Mouse (Mus musculus): ENCODE results near the gene Npnt. TPM values are rescaled to one million over a fixed set of nuclear protein-coding genes. Genes with fewer than 3 reads are reported as not detected.
A peak's percentile ranks its signal among the peaks of the same experiment; 100 is the strongest.

The Npnt gene
- polyA plus RNA-seq, 1 experiment from 2014 or later, result 33.0 TPM

DNA sequence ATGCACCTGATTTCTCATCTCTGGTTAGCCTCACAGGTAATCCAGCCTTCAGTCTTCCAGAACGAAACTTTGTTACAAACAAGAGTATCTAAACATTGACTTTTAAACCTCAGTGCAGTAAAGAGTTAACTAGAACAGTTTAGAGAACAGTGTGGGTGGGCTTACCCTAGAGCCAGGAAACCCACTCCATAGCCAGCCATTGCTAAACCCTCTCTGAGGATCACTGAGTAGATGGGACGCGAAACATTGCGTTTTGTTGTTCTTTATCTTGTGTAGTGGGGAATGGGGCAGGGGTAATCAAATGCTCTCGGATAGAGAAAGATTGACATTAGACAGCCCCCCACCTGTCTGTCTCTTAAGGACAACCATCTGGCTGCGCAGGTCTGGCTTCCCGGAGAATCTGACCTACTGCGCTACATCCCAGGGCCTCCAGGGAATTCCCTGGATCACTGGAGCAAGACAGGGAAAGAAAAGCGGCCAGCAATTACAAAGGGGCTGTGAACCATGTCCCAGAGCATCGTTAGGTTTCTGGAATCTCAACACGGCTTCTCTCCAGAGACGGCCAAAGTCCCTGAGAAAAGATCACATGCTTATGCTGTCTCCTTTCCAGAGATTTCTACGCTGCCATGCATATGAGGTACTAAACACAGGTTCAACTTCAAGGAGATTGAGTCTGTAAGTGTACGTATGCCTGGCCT is 73.9 kb downstream of the Npnt start:
- Histone ChIP-seq H3K36me3 (ENCODE audit: control insufficient read depth, insufficient read depth, low read length) (no peaks in the 10 kb centered on the region), H3K9ac (ENCODE audit: low read depth, low read length) (no peak overlapping the region), H3K4me3 (ENCODE audit: low read depth, low read length) (no peak overlapping the region), H3K27ac (ENCODE audit: low read length) (no peak overlapping the region), H3K9me3 (replicated peaks; ENCODE audit: control insufficient read depth, low read length, poor library complexity, severe bottlenecking) (no peaks in the 10 kb centered on the region), H3K4me2 (ENCODE audit: low read length) (no peak overlapping the region), H3K27me3 (ENCODE audit: control insufficient read depth, insufficient read depth, low read depth, low read length) (no peaks in the 10 kb centered on the region), H3K4me1 (ENCODE audit: control insufficient read depth, insufficient read depth, low read length) (0 out of 2 replicates have a peak, but pooled peaks cover 2% of the 10 kb centered on the region)
- no peak for ATAC-seq
- 43% methylated on average over 14 of the region's 14 CpGs for WGBS

DNA sequence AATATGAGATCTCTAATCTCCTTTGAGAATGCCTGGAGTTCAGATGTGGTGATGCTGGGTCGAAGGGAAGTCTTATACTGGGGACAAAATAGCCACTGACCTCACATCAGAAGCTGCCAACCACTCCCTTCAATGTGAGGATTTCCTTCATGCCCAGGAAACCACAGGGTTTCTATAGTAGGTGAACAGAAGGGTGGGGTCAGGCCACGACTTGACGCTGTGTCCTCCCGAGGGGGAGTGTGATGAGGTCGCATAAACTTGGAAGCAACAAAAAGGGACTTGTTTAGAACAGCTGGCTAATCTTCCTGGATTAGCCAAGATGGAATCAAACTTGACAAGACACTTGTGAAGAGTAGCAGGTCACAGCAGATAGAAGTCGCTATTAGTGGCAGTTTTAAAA is 76.8 kb downstream of the Npnt start:
- Histone ChIP-seq H3K36me3 (ENCODE audit: control insufficient read depth, insufficient read depth, low read length) (no peaks in the 10 kb centered on the region), H3K9me3 (replicated peaks; ENCODE audit: control insufficient read depth, low read length, poor library complexity, severe bottlenecking) (no peaks in the 10 kb centered on the region), H3K4me2 (ENCODE audit: low read length) (no peak overlapping the region), H3K27ac (ENCODE audit: low read length) (no peak overlapping the region), H3K9ac (ENCODE audit: low read depth, low read length) (no peak overlapping the region), H3K27me3 (ENCODE audit: control insufficient read depth, insufficient read depth, low read depth, low read length) (no peaks in the 10 kb centered on the region), H3K4me3 (ENCODE audit: low read depth, low read length) (no peak overlapping the region), H3K4me1 (ENCODE audit: control insufficient read depth, insufficient read depth, low read length) (no peaks in the 10 kb centered on the region)
- ATAC-seq, result no peak
- 38% methylated on average over 6 of the region's 6 CpGs for WGBS

DNA sequence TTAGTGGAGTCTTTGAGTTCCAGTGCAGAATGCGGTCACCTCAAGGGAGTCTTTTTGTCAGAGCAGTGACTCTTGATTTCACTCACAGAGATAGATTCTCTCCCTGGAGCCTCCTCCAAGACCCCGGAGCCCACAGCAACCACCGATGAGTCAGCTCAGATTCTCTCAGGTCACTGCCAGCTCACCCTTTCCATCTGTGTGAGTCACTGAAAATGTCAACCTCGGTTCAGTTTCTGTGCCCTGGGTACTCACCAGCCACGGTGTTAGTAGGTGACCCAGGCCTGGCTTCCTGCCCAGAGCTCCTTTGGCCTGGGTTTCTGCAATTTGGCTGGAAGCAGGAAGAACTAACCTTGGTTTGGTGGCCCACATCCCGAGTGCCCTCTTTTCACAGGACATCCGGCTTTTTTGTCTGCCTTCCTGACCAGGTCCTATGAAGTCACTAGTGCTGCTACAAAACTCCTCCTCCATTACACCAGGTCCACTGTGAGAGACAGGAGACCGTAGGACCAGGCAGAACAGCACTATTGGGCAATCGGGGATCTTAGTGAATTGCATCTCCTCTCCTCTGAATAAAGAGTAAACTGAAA is 78.7 kb downstream of the Npnt start:
- H3K9me3 ChIP-seq (replicated peaks; ENCODE audit: control insufficient read depth, low read length, poor library complexity, severe bottlenecking), result no peaks in the 10 kb centered on the region
- H3K27me3 ChIP-seq (ENCODE audit: control insufficient read depth, insufficient read depth, low read depth, low read length), result no peaks in the 10 kb centered on the region
- no peak overlapping the region for H3K4me2 ChIP-seq (ENCODE audit: low read length)
- H3K36me3 ChIP-seq (ENCODE audit: control insufficient read depth, insufficient read depth, low read length), result no peaks in the 10 kb centered on the region
- no peak for ATAC-seq
- H3K4me1 ChIP-seq (ENCODE audit: control insufficient read depth, insufficient read depth, low read length), result no peaks in the 10 kb centered on the region
- no peak overlapping the region for H3K4me3 ChIP-seq (ENCODE audit: low read depth, low read length)
- H3K9ac ChIP-seq (ENCODE audit: low read depth, low read length), result no peak overlapping the region
- H3K27ac ChIP-seq (ENCODE audit: low read length), result no peak overlapping the region
- WGBS, result 88% methylated on average over 9 of the region's 9 CpGs

DNA sequence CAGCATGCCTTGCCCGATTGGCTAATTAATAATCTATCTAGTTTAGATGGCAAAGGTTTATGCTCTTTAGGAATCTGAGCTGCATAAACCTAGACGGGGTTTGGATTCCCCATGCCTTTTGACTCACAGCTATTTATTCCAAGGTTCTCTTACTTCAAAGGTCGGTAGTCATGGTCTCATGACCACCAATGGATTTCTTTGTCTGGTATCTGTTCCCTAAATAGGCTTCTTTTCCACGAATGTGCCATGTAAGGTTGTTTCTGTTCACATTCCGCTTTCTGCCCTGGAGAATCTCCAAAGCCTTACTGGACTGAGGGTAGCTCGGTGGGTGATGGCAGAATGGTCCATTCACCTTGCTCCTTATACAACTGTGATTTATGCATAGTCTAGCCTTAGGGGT is 80.0 kb downstream of the Npnt start:
- WGBS, result 58% methylated on average over 6 of the region's 6 CpGs
- H3K9me3 ChIP-seq (replicated peaks; ENCODE audit: control insufficient read depth, low read length, poor library complexity, severe bottlenecking), result no peaks in the 10 kb centered on the region
- H3K27me3 ChIP-seq (ENCODE audit: control insufficient read depth, insufficient read depth, low read depth, low read length), result no peaks in the 10 kb centered on the region
- ATAC-seq, result no peak
- H3K9ac ChIP-seq (ENCODE audit: low read depth, low read length), result no peak overlapping the region
- no peak overlapping the region for H3K4me2 ChIP-seq (ENCODE audit: low read length)
- H3K4me3 ChIP-seq (ENCODE audit: low read depth, low read length), result no peak overlapping the region
- H3K27ac ChIP-seq (ENCODE audit: low read length), result no peak overlapping the region
- no peaks in the 10 kb centered on the region for H3K4me1 ChIP-seq (ENCODE audit: control insufficient read depth, insufficient read depth, low read length)
- H3K36me3 ChIP-seq (ENCODE audit: control insufficient read depth, insufficient read depth, low read length), result no peaks in the 10 kb centered on the region

DNA sequence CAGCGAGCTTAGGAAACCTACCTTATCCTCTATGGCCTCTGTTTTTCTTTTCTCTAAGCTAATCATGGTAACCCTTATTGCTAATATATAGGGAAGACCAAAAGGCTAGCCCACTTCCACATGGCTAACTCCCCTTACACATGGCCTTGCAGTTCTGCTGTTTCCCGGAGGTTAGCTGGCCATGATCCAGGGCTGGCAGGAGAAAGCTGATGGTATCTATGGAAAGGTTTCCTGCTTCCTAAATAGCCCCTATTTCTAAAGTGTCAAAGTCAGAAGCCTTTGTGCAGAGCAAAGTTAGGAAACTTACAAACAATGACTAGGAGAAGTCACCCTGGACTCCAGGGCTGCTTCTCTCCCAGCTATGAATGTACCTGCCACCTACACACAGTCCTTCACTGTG is 81.3 kb downstream of the Npnt start:
- no peak for ATAC-seq
- Histone ChIP-seq H3K27ac (ENCODE audit: low read length) (no peak overlapping the region), H3K9me3 (replicated peaks; ENCODE audit: control insufficient read depth, low read length, poor library complexity, severe bottlenecking) (no peaks in the 10 kb centered on the region), H3K4me2 (ENCODE audit: low read length) (no peak overlapping the region), H3K27me3 (ENCODE audit: control insufficient read depth, insufficient read depth, low read depth, low read length) (no peaks in the 10 kb centered on the region), H3K36me3 (ENCODE audit: control insufficient read depth, insufficient read depth, low read length) (no peaks in the 10 kb centered on the region), H3K4me3 (ENCODE audit: low read depth, low read length) (no peak overlapping the region), H3K4me1 (ENCODE audit: control insufficient read depth, insufficient read depth, low read length) (peaks cover 3% of the 10 kb centered on the region; the same call in 1 of the 2 replicates), H3K9ac (ENCODE audit: low read depth, low read length) (no peak overlapping the region)
- 79% methylated on average over 2 of the region's 2 CpGs for WGBS

DNA sequence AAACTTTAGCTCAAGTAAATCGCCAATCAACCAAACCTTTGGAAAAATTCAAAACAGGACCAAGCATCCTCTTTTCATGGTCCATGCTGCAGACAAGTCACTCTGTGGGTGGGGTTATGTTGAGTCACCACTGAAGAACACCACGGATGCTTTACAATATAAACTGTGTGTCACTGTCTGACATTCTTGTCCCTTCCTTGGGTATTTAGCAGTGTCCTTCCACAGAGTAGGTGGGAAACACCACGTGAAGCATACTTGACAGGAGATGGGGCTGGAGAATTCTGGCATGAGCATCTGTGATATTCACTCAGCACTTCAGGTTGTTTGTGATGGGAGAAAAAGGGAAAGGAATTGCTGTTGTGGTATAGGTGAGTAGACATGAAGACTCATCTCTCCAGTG is 83.1 kb downstream of the Npnt start:
- Histone ChIP-seq H3K27me3 (ENCODE audit: control insufficient read depth, insufficient read depth, low read depth, low read length) (no peaks in the 10 kb centered on the region), H3K9ac (ENCODE audit: low read depth, low read length) (no peak overlapping the region), H3K4me1 (ENCODE audit: control insufficient read depth, insufficient read depth, low read length) (peaks cover 3% of the 10 kb centered on the region; the same call in 1 of the 2 replicates), H3K4me3 (ENCODE audit: low read depth, low read length) (no peak overlapping the region), H3K36me3 (ENCODE audit: control insufficient read depth, insufficient read depth, low read length) (no peaks in the 10 kb centered on the region), H3K4me2 (ENCODE audit: low read length) (no peak overlapping the region), H3K9me3 (replicated peaks; ENCODE audit: control insufficient read depth, low read length, poor library complexity, severe bottlenecking) (no peaks in the 10 kb centered on the region), H3K27ac (ENCODE audit: low read length) (no peak overlapping the region)
- ATAC-seq, result no peak
- 91% methylated on average over 3 of the region's 3 CpGs for WGBS

DNA sequence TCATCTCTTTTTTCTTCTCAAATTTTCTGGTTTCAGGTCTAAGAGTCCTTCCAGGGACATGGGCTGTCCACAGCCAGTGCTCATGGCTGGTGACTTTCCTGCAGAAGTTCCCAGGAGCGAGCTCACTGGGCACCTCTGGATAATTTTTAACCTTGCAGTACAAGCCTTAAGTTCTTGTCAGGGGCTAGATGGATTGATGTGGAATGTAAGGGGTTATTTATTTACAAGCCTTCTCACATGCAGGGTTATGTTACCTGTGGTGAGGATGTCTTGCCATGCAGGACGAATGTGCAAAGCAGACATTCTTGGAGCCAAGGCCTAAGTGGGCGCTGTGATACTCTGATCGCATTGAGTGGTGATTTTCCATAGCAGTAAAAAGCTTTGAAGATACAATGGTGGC is 84.5 kb downstream of the Npnt start:
- Histone ChIP-seq H3K4me2 (ENCODE audit: low read length) (no peak overlapping the region), H3K36me3 (ENCODE audit: control insufficient read depth, insufficient read depth, low read length) (no peaks in the 10 kb centered on the region), H3K27ac (ENCODE audit: low read length) (no peak overlapping the region), H3K9ac (ENCODE audit: low read depth, low read length) (no peak overlapping the region), H3K4me1 (ENCODE audit: control insufficient read depth, insufficient read depth, low read length) (peaks cover 3% of the 10 kb centered on the region; the same call in 1 of the 2 replicates), H3K4me3 (ENCODE audit: low read depth, low read length) (no peak overlapping the region), H3K9me3 (replicated peaks; ENCODE audit: control insufficient read depth, low read length, poor library complexity, severe bottlenecking) (no peaks in the 10 kb centered on the region), H3K27me3 (ENCODE audit: control insufficient read depth, insufficient read depth, low read depth, low read length) (no peaks in the 10 kb centered on the region)
- 96% methylated on average over 4 of the region's 4 CpGs for WGBS
- no peak for ATAC-seq

DNA sequence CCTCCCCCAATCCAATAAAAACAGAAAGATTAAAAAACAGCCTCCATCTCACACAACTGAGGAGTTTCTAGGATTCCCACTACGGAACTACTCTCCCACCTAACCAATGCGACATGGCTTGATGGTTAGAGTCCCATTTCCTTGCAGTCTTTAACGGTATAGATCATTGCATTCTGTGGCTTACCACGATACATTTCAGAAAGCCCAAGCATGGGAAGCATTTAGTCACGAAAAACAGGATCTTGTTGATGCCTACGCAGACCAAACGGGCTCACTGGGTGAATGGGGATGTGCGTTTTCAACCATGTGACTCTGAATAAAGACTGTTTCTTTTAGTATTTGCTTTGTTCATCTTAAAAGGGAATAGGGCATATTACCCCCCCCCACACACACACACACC is 85.1 kb downstream of the Npnt start:
- no peak overlapping the region for H3K27ac ChIP-seq (ENCODE audit: low read length)
- no peak overlapping the region for H3K4me3 ChIP-seq (ENCODE audit: low read depth, low read length)
- peaks cover 3% of the 10 kb centered on the region; the same call in 1 of the 2 replicates for H3K4me1 ChIP-seq (ENCODE audit: control insufficient read depth, insufficient read depth, low read length)
- no peak for ATAC-seq
- H3K27me3 ChIP-seq (ENCODE audit: control insufficient read depth, insufficient read depth, low read depth, low read length), result no peaks in the 10 kb centered on the region
- no peak overlapping the region for H3K9ac ChIP-seq (ENCODE audit: low read depth, low read length)
- no peaks in the 10 kb centered on the region for H3K36me3 ChIP-seq (ENCODE audit: control insufficient read depth, insufficient read depth, low read length)
- no peaks in the 10 kb centered on the region for H3K9me3 ChIP-seq (replicated peaks; ENCODE audit: control insufficient read depth, low read length, poor library complexity, severe bottlenecking)
- 87% methylated on average over 8 of the region's 8 CpGs for WGBS
- no peak overlapping the region for H3K4me2 ChIP-seq (ENCODE audit: low read length)

DNA sequence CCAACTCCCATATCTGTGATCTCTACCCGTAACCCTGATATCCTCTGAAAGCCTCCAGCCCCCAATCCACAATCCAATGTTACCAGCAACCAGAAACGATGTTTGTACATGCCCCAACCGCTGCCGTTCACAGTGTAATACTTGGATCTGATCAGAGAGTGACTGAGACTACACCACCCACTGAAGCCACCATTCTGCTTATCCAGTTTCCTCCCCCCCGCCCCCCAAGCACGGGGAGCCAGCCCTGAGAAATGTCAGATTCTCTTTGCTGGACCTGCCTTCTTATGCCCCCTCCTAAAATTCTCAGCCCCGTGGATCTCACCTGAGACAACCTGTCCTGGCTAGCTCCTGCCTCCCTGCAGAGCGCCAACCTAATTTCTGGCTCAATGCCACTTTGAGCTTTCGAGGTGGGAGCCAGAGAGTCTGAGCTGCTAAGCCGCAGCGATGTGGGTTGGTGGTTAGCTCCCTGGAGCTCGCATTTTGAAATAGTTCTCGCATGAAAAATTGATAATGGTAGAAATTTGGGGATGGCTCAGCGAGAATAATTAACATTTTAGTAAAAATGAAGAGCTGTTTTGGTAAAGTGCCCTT is 85.7 kb downstream of the Npnt start:
- Histone ChIP-seq H3K9ac (ENCODE audit: low read depth, low read length) (no peak overlapping the region), H3K36me3 (ENCODE audit: control insufficient read depth, insufficient read depth, low read length) (no peaks in the 10 kb centered on the region), H3K27me3 (ENCODE audit: control insufficient read depth, insufficient read depth, low read depth, low read length) (no peaks in the 10 kb centered on the region), H3K9me3 (replicated peaks; ENCODE audit: control insufficient read depth, low read length, poor library complexity, severe bottlenecking) (no peaks in the 10 kb centered on the region), H3K4me1 (ENCODE audit: control insufficient read depth, insufficient read depth, low read length) (peaks cover 3% of the 10 kb centered on the region; the same call in 1 of the 2 replicates), H3K4me2 (ENCODE audit: low read length) (no peak overlapping the region), H3K4me3 (ENCODE audit: low read depth, low read length) (no peak overlapping the region), H3K27ac (ENCODE audit: low read length) (no peak overlapping the region)
- 72% methylated on average over 14 of the region's 14 CpGs for WGBS
- 0 out of 2 replicates have a peak, but pooled peaks have one; percentile 49 for ATAC-seq

All from midbrain, embryonic 16.5 days (tissue).